18 mouse cellular contexts compared by ENCODE assay signal in genomic region chr5:103744531-103744930, GRCm38 (mm10). TPM values are rescaled to one million over a fixed set of nuclear protein-coding genes. Genes with fewer than 3 reads are reported as not detected.
DNase-seq lines count a peak whose midpoint lies in the region; ATAC-seq and TF ChIP-seq lines count a peak whose summit lies in the region.
"Had no signal": no experiment of that assay in that cellular context is flagged by ENCODE, and none has a peak within 500 bp of the region (broad histone marks: within the 10 kb centered on the region; RNA-seq: fewer than 3 reads in every experiment).

No protein-coding gene starts in this region.

- ATAC-seq in granulocyte monocyte progenitor cell, adult 5-6 weeks (replicated peaks; ENCODE audit: poor library complexity, severe bottlenecking) = peak; percentile 42
- no peak for ATAC-seq in liver, embryonic 15.5 days (ENCODE audit: insufficient read depth)
- ATAC-seq in midbrain, postnatal 0 days (ENCODE audit: low FRiP score) = no peak
- ATAC-seq: midbrain, embryonic 15.5 days had no signal

- DNase-seq in splenic B cell, adult 2 months (ENCODE audit: low read depth, low spot score) = peak; percentile 92
- no peak for DNase-seq in midbrain, postnatal 0 days (ENCODE audit: low spot score)
- DNase-seq in right cerebral cortex, adult 2 months (ENCODE audit: low spot score in 2 of 2) = no peak
- DNase-seq in urinary bladder, postnatal 10 days (ENCODE audit: low spot score) = no peak
- DNase-seq: adrenal gland, postnatal 10 days; cerebellum, adult 18-20 months; gastrocnemius, postnatal 10 days; heart, adult 2 months; kidney, adult 11 months; lung, embryonic 14.5 days; right cerebral cortex, postnatal 14 days had no signal

- H3K27ac ChIP-seq in bone marrow, adult 2 months (ENCODE audit: control insufficient read depth, insufficient read depth, low read depth, low read length, poor library complexity) = peak overlapping the region; percentile 37; the same call in 1 of the 2 replicates
- peak overlapping the region; percentile 72 for H3K27ac ChIP-seq in liver, embryonic 15.5 days (replicated peaks)
- no peak overlapping the region for H3K27ac ChIP-seq in midbrain, postnatal 0 days (ENCODE audit: low read depth, low read length)
- H3K27ac ChIP-seq: forebrain, embryonic 12.5 days; heart, adult 2 months; hindbrain, embryonic 13.5 days; kidney, postnatal 0 days; midbrain, embryonic 15.5 days had no signal

- no peak overlapping the region for H3K4me3 ChIP-seq in bone marrow, adult 2 months (replicated peaks; ENCODE audit: control insufficient read depth, low read depth, low read length)
- H3K4me3 ChIP-seq in liver, embryonic 15.5 days (replicated peaks) = no peak overlapping the region
- H3K4me3 ChIP-seq in midbrain, postnatal 0 days (ENCODE audit: low read depth, low read length) = no peak overlapping the region
- H3K4me3 ChIP-seq: forebrain, embryonic 12.5 days; heart, adult 2 months; hindbrain, embryonic 13.5 days; midbrain, embryonic 15.5 days had no signal

- no peak overlapping the region for H3K9ac ChIP-seq in liver, embryonic 15.5 days
- no peak overlapping the region for H3K9ac ChIP-seq in midbrain, postnatal 0 days (replicated peaks; ENCODE audit: low read length, poor library complexity, severe bottlenecking)
- H3K9ac ChIP-seq: forebrain, embryonic 12.5 days; hindbrain, embryonic 13.5 days; lung, embryonic 14.5 days; midbrain, embryonic 15.5 days had no signal

- TF ChIP-seq POLR2A in bone marrow, adult 2 months (IDR thresholded peaks at IDR 0.05; ENCODE audit: borderline replicate concordance, control insufficient read depth, low read depth, low read length) = no peak

- H3K9me3 ChIP-seq in liver, embryonic 15.5 days (replicated peaks) = no peaks in the 10 kb centered on the region
- no peaks in the 10 kb centered on the region for H3K9me3 ChIP-seq in midbrain, postnatal 0 days (ENCODE audit: low read length)
- H3K9me3 ChIP-seq: forebrain, embryonic 12.5 days; hindbrain, embryonic 13.5 days; midbrain, embryonic 15.5 days had no signal

- H3K4me2 ChIP-seq in liver, embryonic 15.5 days = peak overlapping the region; percentile 8; the same call in 1 of the 2 replicates
- H3K4me2 ChIP-seq in midbrain, postnatal 0 days (ENCODE audit: low read depth, low read length, poor library complexity, severe bottlenecking) = no peak overlapping the region
- H3K4me2 ChIP-seq: forebrain, embryonic 12.5 days; hindbrain, embryonic 13.5 days; lung, embryonic 14.5 days; midbrain, embryonic 15.5 days had no signal

- WGBS in bone marrow, adult 2 months = 59% methylated on average over 6 of the region's 6 CpGs
- WGBS in liver, embryonic 15.5 days (ENCODE audit: insufficient replicate concordance) = 55% methylated on average over 6 of the region's 6 CpGs
- 88% methylated on average over 6 of the region's 6 CpGs for WGBS in midbrain, postnatal 0 days

- H3K4me1 ChIP-seq in bone marrow, adult 2 months (ENCODE audit: control insufficient read depth, insufficient read depth, low read length) = peaks cover 24% of the 10 kb centered on the region
- H3K4me1 ChIP-seq in liver, embryonic 15.5 days (replicated peaks) = peaks cover 93% of the 10 kb centered on the region
- H3K4me1 ChIP-seq in midbrain, postnatal 0 days (ENCODE audit: insufficient read depth, low read length) = no peaks in the 10 kb centered on the region
- H3K4me1 ChIP-seq: forebrain, embryonic 12.5 days; hindbrain, embryonic 13.5 days; midbrain, embryonic 15.5 days had no signal

- H3K27me3 ChIP-seq in liver, embryonic 15.5 days = no peaks in the 10 kb centered on the region
- H3K27me3 ChIP-seq in splenic B cell, adult 2 months (ENCODE audit: control insufficient read depth, insufficient read depth, low read length, poor library complexity, severe bottlenecking) = no peaks in the 10 kb centered on the region
- no peaks in the 10 kb centered on the region for H3K27me3 ChIP-seq in midbrain, postnatal 0 days (ENCODE audit: insufficient read depth, low read length)
- H3K27me3 ChIP-seq: hindbrain, embryonic 13.5 days; midbrain, embryonic 15.5 days had no signal

- TF ChIP-seq CTCF in bone marrow, adult 2 months (IDR thresholded peaks at IDR 0.05; ENCODE audit: control insufficient read depth, insufficient read depth, low read length) = peak; percentile 10; the same call in 1 of the 2 replicates
- no peak for TF ChIP-seq CTCF in midbrain, postnatal 0 days (IDR thresholded peaks at IDR 0.05)

- H3K36me3 ChIP-seq in liver, embryonic 15.5 days (replicated peaks) = no peaks in the 10 kb centered on the region
- H3K36me3 ChIP-seq in splenic B cell, adult 2 months (ENCODE audit: control insufficient read depth, insufficient read depth, low read length, poor library complexity, severe bottlenecking) = no peaks in the 10 kb centered on the region; the same call in 1 of the 2 replicates
- H3K36me3 ChIP-seq in midbrain, postnatal 0 days (ENCODE audit: insufficient read depth, low read length) = no peaks in the 10 kb centered on the region
- H3K36me3 ChIP-seq: forebrain, embryonic 12.5 days; hindbrain, embryonic 13.5 days; midbrain, embryonic 15.5 days had no signal

RNA-seq across cellular contexts. Expression of gene Aff1, which starts 52.4 kb away (rescaled TPM):
- 25.1 and 41.4 TPM in 2 replicates for polyA plus RNA-seq in bone marrow, adult 2 months (2011; ENCODE audit: insufficient read depth, insufficient read length, low replicate concordance, missing spikeins)
- total RNA-seq in granulocyte monocyte progenitor cell, adult 5-6 weeks (2014; fragmentation: Nextera tagmentation) = 93.5 and 127 TPM in 2 replicates
- 36.1 and 37.4 TPM in 2 replicates for total RNA-seq in granulocyte monocyte progenitor cell, adult 5-6 weeks (2017)
- 14.3 and 17.9 TPM in 2 replicates for polyA plus RNA-seq in liver, embryonic 15.5 days (2015; fragmentation: Nextera tagmentation; extraction: Ambion mirVana)
- 5.7 and 6.4 TPM in 2 replicates for total RNA-seq in midbrain, postnatal 0 days (2014; rRNA removed)
- polyA plus RNA-seq in midbrain, postnatal 0 days (2015; fragmentation: Nextera tagmentation; extraction: Ambion mirVana) = 0.82 and 1.6 TPM in 2 replicates
